Mouse (Mus musculus): ENCODE results near the gene Atg9b. TPM values are rescaled to one million over a fixed set of nuclear protein-coding genes. Genes with fewer than 3 reads are reported as not detected.

Atg9b gene
- polyA plus RNA-seq, 1 experiment from 2014 or later = 0.64 TPM

DNA sequence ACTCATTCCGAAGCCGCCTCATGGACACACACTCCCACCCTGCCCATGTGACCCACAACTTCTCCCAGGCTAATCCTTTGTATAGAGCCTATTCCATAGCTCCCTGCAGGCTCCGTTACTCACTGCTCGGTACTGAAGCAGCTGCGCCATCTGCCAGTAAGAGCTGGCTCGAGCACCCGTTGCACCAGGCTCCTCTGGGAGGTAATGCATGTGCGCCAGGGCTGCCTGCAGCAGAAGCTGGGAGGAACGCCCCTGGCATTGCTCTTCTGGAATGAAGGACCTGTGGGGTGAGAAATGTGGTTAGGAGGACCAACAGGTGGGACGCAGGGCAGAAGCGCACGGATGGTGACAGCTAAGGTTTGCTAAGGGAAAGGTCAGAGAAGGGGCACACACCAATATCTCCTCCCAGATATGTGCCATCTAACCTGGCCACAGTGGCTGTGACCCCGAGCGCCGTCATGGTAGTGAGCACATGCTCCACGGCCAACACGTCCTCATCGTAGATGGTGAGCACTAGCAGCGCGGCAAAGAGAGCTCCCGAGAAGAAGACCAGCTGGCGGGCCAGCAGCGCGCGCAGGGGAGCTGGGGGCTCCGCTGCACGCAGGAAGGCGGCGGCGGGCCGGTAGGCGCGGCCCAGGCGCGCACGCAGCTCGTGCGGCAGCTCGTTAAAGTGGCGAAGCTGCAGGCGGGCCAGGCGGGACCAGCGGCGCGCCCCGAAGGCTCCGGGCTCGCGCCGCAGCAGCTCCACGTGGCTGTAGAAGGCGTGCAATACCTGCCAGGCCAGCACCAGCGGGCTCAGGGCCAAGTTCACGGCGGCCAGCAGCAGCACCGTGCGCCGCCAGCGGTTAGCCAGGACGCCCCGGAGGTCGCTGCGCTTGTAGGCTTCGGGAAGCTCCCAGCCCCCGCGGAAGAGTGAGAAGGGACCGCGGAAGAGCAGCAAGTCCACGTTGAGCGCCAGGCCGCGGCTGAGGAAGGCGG is 4.4 kb downstream of the Atg9b start:
- Histone ChIP-seq H3K4me3 (peak overlapping the region; percentile 37), H3K4me1 (peaks cover 34% of the 10 kb centered on the region), H3K36me3 (no peaks in the 10 kb centered on the region), H3K27ac (no peak overlapping the region), H3K9ac (peak overlapping the region; percentile 31), H3K9me3 (no peaks in the 10 kb centered on the region), H3K4me2 (peak overlapping the region; percentile 87), H3K27me3 (peaks cover 43% of the 10 kb centered on the region)
- 2% methylated on average over 73 of the region's 73 CpGs for WGBS
- peak; percentile 27; the same call in 1 of the 2 replicates for ATAC-seq (ENCODE audit: borderline replicate concordance, extremely low read depth, low FRiP score, low TSS enrichment)

- no peak overlapping the region for H3K4me2 ChIP-seq
- H3K9ac ChIP-seq = no peak overlapping the region
- no peak overlapping the region for H3K4me3 ChIP-seq
- peaks cover 43% of the 10 kb centered on the region for H3K27me3 ChIP-seq
- WGBS = 83% methylated on average over 10 of the region's 10 CpGs
- no peak overlapping the region for H3K27ac ChIP-seq
- H3K36me3 ChIP-seq = no peaks in the 10 kb centered on the region
- no peak for ATAC-seq (ENCODE audit: borderline replicate concordance, extremely low read depth, low FRiP score, low TSS enrichment)
- H3K4me1 ChIP-seq = peaks cover 34% of the 10 kb centered on the region
- no peaks in the 10 kb centered on the region for H3K9me3 ChIP-seq
Observed at GRCm38 (mm10) chr5:24385887-24386550, 5.9 kb downstream of the Atg9b start.

DNA sequence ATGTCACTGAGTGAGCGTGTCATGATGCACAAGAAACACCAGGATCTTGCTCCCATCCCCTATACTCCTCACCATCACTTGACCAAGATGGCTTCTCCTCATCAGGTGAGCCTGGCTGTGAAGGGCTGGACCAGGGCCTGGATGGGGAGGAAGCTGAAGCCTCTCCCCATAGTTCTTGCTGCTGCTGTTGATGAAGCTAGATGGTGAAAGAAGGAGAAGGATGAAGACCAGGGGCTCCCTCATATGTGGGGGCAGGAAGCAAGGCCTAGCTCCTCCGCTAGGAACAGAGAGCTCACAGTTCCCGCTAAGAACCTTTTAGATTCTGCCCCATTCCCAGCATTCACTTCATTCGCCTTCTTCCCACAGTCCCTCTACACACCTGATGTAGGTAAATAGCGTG is 6.6 kb downstream of the Atg9b start:
- ATAC-seq (ENCODE audit: borderline replicate concordance, extremely low read depth, low FRiP score, low TSS enrichment) = no peak
- H3K27ac ChIP-seq = no peak overlapping the region
- no peaks in the 10 kb centered on the region for H3K36me3 ChIP-seq
- peaks cover 34% of the 10 kb centered on the region for H3K4me1 ChIP-seq
- 79% methylated on average over 5 of the region's 5 CpGs for WGBS
- H3K9me3 ChIP-seq = no peaks in the 10 kb centered on the region
- no peak overlapping the region for H3K4me3 ChIP-seq
- H3K27me3 ChIP-seq = peaks cover 43% of the 10 kb centered on the region
- H3K9ac ChIP-seq = no peak overlapping the region
- H3K4me2 ChIP-seq = no peak overlapping the region

DNA sequence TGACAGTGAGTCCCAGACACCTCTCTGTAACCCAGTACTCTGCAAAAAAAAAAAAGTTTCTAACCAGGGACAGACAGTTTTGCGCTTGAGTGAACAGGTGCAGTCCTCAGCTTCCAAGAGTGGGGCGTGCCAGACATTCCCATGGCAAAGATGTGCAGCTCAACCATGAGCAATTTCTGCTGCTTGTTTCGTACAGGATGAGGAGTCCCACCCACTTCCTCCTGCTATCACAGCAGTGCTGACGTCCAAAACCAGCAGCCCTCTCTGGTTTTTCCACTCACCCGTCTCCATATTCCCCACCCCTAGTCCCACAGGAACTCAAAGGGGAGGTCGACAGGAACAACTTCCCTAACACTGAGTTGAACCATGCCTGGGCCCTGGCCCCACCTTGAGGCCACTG is 7.5 kb downstream of the Atg9b start:
- ATAC-seq (ENCODE audit: borderline replicate concordance, extremely low read depth, low FRiP score, low TSS enrichment) = no peak
- Histone ChIP-seq H3K27ac (no peak overlapping the region), H3K4me2 (no peak overlapping the region), H3K9ac (no peak overlapping the region), H3K4me1 (peaks cover 30% of the 10 kb centered on the region), H3K4me3 (no peak overlapping the region), H3K9me3 (no peaks in the 10 kb centered on the region), H3K36me3 (no peaks in the 10 kb centered on the region), H3K27me3 (peaks cover 43% of the 10 kb centered on the region)
- WGBS = 46% methylated on average over 6 of the region's 6 CpGs

DNA sequence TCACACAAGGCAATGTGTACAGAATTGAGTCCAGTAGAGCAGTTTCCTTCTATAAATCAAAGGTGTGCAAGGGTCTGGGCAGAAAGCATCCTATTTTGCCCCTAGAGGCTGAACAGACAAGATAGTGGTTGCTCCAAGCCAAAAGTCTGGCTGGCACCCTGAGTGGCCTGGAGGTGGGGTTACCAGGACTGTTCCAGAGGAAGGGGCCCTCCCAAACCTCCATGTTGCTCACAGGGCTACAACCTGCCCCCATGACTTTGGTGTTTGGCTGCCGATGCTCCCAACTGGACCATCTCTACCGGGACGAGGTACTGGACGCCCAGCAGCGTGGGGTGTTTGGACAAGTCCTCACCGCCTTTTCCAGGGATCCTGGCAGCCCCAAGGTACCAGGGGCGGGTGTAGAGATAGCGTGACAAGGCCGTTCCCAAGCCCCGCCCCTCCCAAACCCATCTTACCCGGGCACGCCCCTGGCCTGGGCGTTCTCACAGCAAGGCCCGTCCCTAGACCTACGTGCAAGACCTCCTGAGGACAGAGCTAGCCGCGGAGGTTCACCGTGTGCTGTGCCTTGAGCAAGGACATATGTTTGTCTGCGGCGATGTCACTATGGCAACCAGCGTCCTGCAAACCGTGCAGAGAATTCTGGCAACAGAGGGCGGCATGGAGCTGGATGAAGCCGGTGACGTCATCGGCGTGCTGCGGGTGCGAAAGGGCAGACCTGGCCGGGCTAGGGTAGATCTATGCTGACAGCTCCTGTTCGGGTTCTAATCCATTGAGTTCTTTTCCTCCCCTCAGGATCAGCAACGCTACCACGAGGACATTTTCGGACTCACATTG is 8.7 kb downstream of the Atg9b start:
- WGBS = 2% methylated on average over 34 of the region's 34 CpGs
- H3K27ac ChIP-seq = no peak overlapping the region
- peak overlapping the region; percentile 69 for H3K4me2 ChIP-seq
- peak overlapping the region; percentile 40 for H3K4me3 ChIP-seq
- no peaks in the 10 kb centered on the region for H3K36me3 ChIP-seq
- peaks cover 33% of the 10 kb centered on the region for H3K27me3 ChIP-seq
- peaks cover 23% of the 10 kb centered on the region for H3K4me1 ChIP-seq
- peak overlapping the region; percentile 35 for H3K9ac ChIP-seq
- H3K9me3 ChIP-seq = no peaks in the 10 kb centered on the region
- peak; percentile 88 for ATAC-seq (ENCODE audit: borderline replicate concordance, extremely low read depth, low FRiP score, low TSS enrichment)

DNA sequence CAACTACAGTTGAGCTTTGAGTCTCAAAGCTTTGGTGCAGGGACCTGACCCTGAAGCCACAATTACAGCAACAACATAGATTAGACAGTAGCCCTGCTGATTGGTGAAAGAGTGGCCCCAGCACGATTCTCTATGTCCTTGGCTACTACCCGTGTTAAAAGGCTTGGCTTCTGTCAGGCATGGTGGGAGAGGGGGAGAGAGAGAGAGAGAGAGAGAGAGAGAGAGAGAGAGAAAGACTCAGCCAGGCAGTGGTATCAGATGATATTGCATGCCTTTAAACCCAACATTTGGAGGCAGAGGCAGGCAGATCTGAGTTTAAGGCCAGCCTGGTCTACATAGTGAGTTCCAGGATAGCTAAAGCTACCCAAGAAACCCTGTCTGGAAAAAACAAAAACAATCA is 10.0 kb downstream of the Atg9b start:
- Histone ChIP-seq H3K4me2 (no peak overlapping the region), H3K27ac (no peak overlapping the region), H3K4me3 (no peak overlapping the region), H3K9me3 (no peaks in the 10 kb centered on the region), H3K36me3 (no peaks in the 10 kb centered on the region), H3K4me1 (peaks cover 14% of the 10 kb centered on the region), H3K27me3 (peaks cover 20% of the 10 kb centered on the region), H3K9ac (no peak overlapping the region)
- WGBS = 64% methylated on average over 2 of the region's 2 CpGs
- ATAC-seq (ENCODE audit: borderline replicate concordance, extremely low read depth, low FRiP score, low TSS enrichment) = no peak

GRCm38 (mm10) chr5:24381486-24381885 is 10.5 kb downstream of the Atg9b start:
- no peak overlapping the region for H3K4me2 ChIP-seq
- H3K36me3 ChIP-seq = no peaks in the 10 kb centered on the region
- no peak for ATAC-seq (ENCODE audit: borderline replicate concordance, extremely low read depth, low FRiP score, low TSS enrichment)
- no peaks in the 10 kb centered on the region for H3K9me3 ChIP-seq
- H3K27me3 ChIP-seq = peaks cover 15% of the 10 kb centered on the region
- WGBS = 57% methylated on average over 6 of the region's 6 CpGs
- H3K4me3 ChIP-seq = no peak overlapping the region
- peaks cover 13% of the 10 kb centered on the region for H3K4me1 ChIP-seq
- H3K27ac ChIP-seq = no peak overlapping the region
- no peak overlapping the region for H3K9ac ChIP-seq

DNA sequence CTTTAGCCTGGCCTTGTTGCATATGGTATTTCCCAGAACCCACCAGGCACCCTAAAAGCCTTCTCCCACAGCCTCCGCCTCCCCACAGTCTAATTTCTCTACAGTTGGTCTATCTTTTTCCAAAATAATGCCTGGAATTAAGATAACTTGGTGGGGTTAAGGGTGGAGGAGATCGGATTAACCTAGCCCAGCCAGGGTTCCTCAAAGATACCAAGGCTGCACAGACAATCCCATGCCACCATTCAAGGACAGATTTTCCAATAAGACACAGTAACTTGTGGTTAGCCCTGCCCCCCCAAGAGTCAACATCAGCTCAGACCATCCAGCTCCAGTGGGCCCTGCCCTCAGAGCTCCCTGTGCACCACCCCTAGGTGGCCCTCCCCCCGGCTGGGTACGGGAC is 11.4 kb downstream of the Atg9b start:
- Histone ChIP-seq H3K4me1 (peaks cover 13% of the 10 kb centered on the region), H3K4me2 (no peak overlapping the region), H3K36me3 (no peaks in the 10 kb centered on the region), H3K4me3 (no peak overlapping the region), H3K9ac (no peak overlapping the region), H3K27me3 (peaks cover 6% of the 10 kb centered on the region; the same call in 1 of the 2 replicates), H3K27ac (no peak overlapping the region), H3K9me3 (no peaks in the 10 kb centered on the region)
- ATAC-seq (ENCODE audit: borderline replicate concordance, extremely low read depth, low FRiP score, low TSS enrichment) = no peak
- WGBS = 89% methylated on average over 4 of the region's 4 CpGs

DNA sequence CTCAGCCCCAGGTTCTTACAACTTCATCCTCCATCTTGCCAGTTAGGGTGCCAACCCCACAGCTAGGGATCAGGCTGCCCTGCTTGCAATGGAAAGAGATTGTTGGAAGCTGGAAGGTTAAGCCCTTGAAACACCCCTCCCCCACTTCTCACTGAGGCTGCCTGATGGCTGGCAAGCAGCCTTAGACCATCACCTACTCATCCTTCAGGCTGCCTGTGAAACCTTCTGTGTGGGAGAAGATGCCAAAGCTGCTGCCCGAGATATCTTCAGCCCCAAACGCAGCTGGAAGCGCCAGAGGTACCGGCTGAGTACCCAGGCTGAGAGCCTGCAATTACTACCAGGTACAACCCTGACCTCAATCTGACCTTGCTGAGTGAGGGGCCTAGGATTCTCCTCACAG is 12.4 kb downstream of the Atg9b start:
- Histone ChIP-seq H3K4me2 (no peak overlapping the region), H3K9ac (no peak overlapping the region), H3K27ac (no peak overlapping the region), H3K27me3 (no peaks in the 10 kb centered on the region), H3K4me3 (no peak overlapping the region), H3K36me3 (no peaks in the 10 kb centered on the region), H3K9me3 (no peaks in the 10 kb centered on the region), H3K4me1 (peaks cover 13% of the 10 kb centered on the region)
- WGBS = 49% methylated on average over 4 of the region's 4 CpGs
- ATAC-seq (ENCODE audit: borderline replicate concordance, extremely low read depth, low FRiP score, low TSS enrichment) = no peak

- ATAC-seq (ENCODE audit: borderline replicate concordance, extremely low read depth, low FRiP score, low TSS enrichment) = no peak
- Histone ChIP-seq H3K4me1 (peaks cover 14% of the 10 kb centered on the region), H3K4me2 (no peak overlapping the region), H3K9me3 (no peaks in the 10 kb centered on the region), H3K27me3 (no peaks in the 10 kb centered on the region), H3K27ac (no peak overlapping the region), H3K9ac (no peak overlapping the region), H3K4me3 (no peak overlapping the region), H3K36me3 (no peaks in the 10 kb centered on the region)
- WGBS = 56% methylated on average over 2 of the region's 2 CpGs
Observed at GRCm38 (mm10) chr5:24378700-24379099, 13.2 kb downstream of the Atg9b start.

- Histone ChIP-seq H3K9me3 (no peaks in the 10 kb centered on the region), H3K27ac (no peak overlapping the region), H3K4me2 (no peak overlapping the region), H3K4me1 (peaks cover 6% of the 10 kb centered on the region), H3K4me3 (no peak overlapping the region), H3K36me3 (no peaks in the 10 kb centered on the region), H3K9ac (no peak overlapping the region), H3K27me3 (no peaks in the 10 kb centered on the region)
- no peak for ATAC-seq (ENCODE audit: borderline replicate concordance, extremely low read depth, low FRiP score, low TSS enrichment)
- WGBS = 56% methylated on average over 7 of the region's 7 CpGs
Observed at GRCm38 (mm10) chr5:24374666-24375328, 17.1 kb downstream of the Atg9b start.
